Mouse (Mus musculus) bone marrow, adult 2 months (tissue): ENCODE data around the gene Pgm3.

Source experiments
- CTCF ChIP-seq: fragments of 200-500 bp; IDR thresholded peaks from 2 replicates; pipeline ENCODE4 v1.5.1; 2011; ENCODE audit warnings: low read length, control low read depth; ENCODE audit not compliant: control insufficient read depth, insufficient read depth
- POLR2A ChIP-seq: fragments of 200-500 bp; IDR thresholded peaks from 2 replicates; pipeline ENCODE4 v1.6.1; 2011; ENCODE audit warnings: low read depth, mild to moderate bottlenecking, control low read depth, low read length, borderline replicate concordance; ENCODE audit not compliant: control insufficient read depth

GRCm38 (mm10) chr9:86525600-86525999 is 46.0 kb downstream of the Pgm3 start:
- TF ChIP-seq CTCF (no peak), POLR2A (no peak)
